Mouse (Mus musculus): ENCODE data around the gene Trmt1l. TPM values are rescaled to one million over a fixed set of nuclear protein-coding genes. Genes with fewer than 3 reads are reported as not detected.

Gene Trmt1l
- 59.2 TPM for polyA plus RNA-seq (2017; shearing (Covaris generic))

GRCm38 (mm10) chr1:151428263-151429221 is at the start of gene Trmt1l, which contains the start of gene Swt1:
Trmt1l (plus strand) TSS chr1:151428542.
Swt1 (minus strand) TSS chr1:151428455.

GRCm38 (mm10) chr1:151500531-151501361 is 72.4 kb downstream of the Trmt1l start, which contains the start of gene Rnf2:
Rnf2 (minus strand) TSS chr1:151500955.

Other genes with a start within 250 kb of the Trmt1l start
- gene Gm47985, start 246.0 kb upstream of the Trmt1l start, polyA plus RNA-seq (2017; shearing (Covaris generic)), result not detected
- not detected for gene Gm8947, start 236.2 kb upstream of the Trmt1l start, polyA plus RNA-seq (2017; shearing (Covaris generic))
- gene Gm47995, start 230.1 kb upstream of the Trmt1l start, polyA plus RNA-seq (2017; shearing (Covaris generic)), result not detected
- gene 3110040M04Rik, start 224.4 kb upstream of the Trmt1l start, polyA plus RNA-seq (2017; shearing (Covaris generic)), result not detected
- gene Gm47996, start 218.4 kb upstream of the Trmt1l start, polyA plus RNA-seq (2017; shearing (Covaris generic)), result not detected
- gene Ivns1abp, start 84.1 kb upstream of the Trmt1l start, polyA plus RNA-seq (2017; shearing (Covaris generic)), result 338 TPM
- 40.3 TPM for gene Swt1, start 87 bp upstream of the Trmt1l start, polyA plus RNA-seq (2017; shearing (Covaris generic))
- gene Rnf2, start 72.4 kb downstream of the Trmt1l start, polyA plus RNA-seq (2017; shearing (Covaris generic)), result 149 TPM
- gene Fam129a, start 142.6 kb downstream of the Trmt1l start, polyA plus RNA-seq (2017; shearing (Covaris generic)), result 2.4 TPM